Mouse (Mus musculus) lung, embryonic 14.5 days (tissue): ENCODE measurements around the gene Bmp8a. TPM values are rescaled to one million over a fixed set of nuclear protein-coding genes. Genes with fewer than 3 reads are reported as not detected.
A peak's percentile ranks its signal among the peaks of the same experiment; 100 is the strongest.
"Not testable (repeated sequence)": the region's sequence is repeated elsewhere in the genome, so short reads cannot be mapped to it uniquely, and the experiment has no call there.

Source experiments
- ATAC-seq: fragments of 200-750 bp; cut with Nextera tagmentation; 2 replicates; pipeline ENCODE4 v1.8.0; 2017; ENCODE audit warnings: mild to moderate bottlenecking, moderate TSS enrichment, moderate library complexity; ENCODE audit not compliant: insufficient read depth
- DNase-seq: peaks from one replicate; pipeline ENCODE4 v3.0.0-alpha.2; 2015
- H3K27ac ChIP-seq: fragments of 300-500 bp; sonication (generic); 2 replicates; pipeline ENCODE4 v1.5.1; 2014; ENCODE audit warnings: low read depth, mild to moderate bottlenecking, moderate library complexity
- H3K27me3 ChIP-seq: fragments of 300-500 bp; sonication (generic); 2 replicates; pipeline ENCODE4 v1.6.1; 2014; ENCODE audit warnings: low read length, control low read depth; ENCODE audit not compliant: insufficient read depth
- H3K36me3 ChIP-seq: fragments of 300-500 bp; sonication (generic); 2 replicates; pipeline ENCODE4 v1.6.1; 2014; ENCODE audit warnings: control low read depth; ENCODE audit not compliant: insufficient read depth
- H3K4me1 ChIP-seq: fragments of 300-500 bp; sonication (generic); 2 replicates; pipeline ENCODE4 v1.6.1; 2014; ENCODE audit warnings: antibody characterized with exemption, control low read depth; ENCODE audit not compliant: insufficient read depth
- H3K4me2 ChIP-seq: fragments of 300-500 bp; sonication (generic); 2 replicates; pipeline ENCODE4 v1.6.1; 2014; ENCODE audit warnings: mild to moderate bottlenecking
- H3K4me3 ChIP-seq: fragments of 300-500 bp; sonication (generic); 2 replicates; pipeline ENCODE4 v1.5.1; 2014; ENCODE audit warnings: low read depth, low read length
- H3K9ac ChIP-seq: fragments of 300-500 bp; sonication (generic); 2 replicates; pipeline ENCODE4 v1.6.1; 2014
- H3K9me3 ChIP-seq: fragments of 300-500 bp; sonication (generic); 2 replicates; pipeline ENCODE4 v1.6.1; 2016; ENCODE audit warnings: low read depth, low read length, control low read depth
- CTCF ChIP-seq: IDR thresholded peaks from 2 replicates; pipeline ENCODE4 v1.5.1; 2016; ENCODE audit warnings: antibody characterized with exemption, low read depth
- WGBS: fragments of 180-500 bp; shearing (Covaris S2); extraction: QIAGEN DNeasy Blood & Tissue Kit; methylation state at CpG from one replicate; pipeline ENCODE4 v1.1.7; 2014; 5-methylcytosine and 5-hydroxymethylcytosine counted together
- polyA plus RNA-seq: library from polyadenylated mRNA; unstranded; fragments of >200 nt; fragmentation: Nextera tagmentation; extraction: Ambion mirVana; gene quantifications from 2 replicates; pipeline ENCODE4 v1.2.1, GENCODE M21; 2014

Bmp8a gene
- polyA plus RNA-seq, 1 experiment from 2014 or later: 0.30 TPM

GRCm38 (mm10) chr4:123331326-123331725, 11.7 kb downstream of the Bmp8a start:
- H3K9me3 ChIP-seq: no peaks in the 10 kb centered on the region
- ATAC-seq: no peak
- H3K36me3 ChIP-seq: no peaks in the 10 kb centered on the region
- H3K27me3 ChIP-seq: no peaks in the 10 kb centered on the region
- H3K27ac ChIP-seq: no peak overlapping the region
- no peak for TF ChIP-seq CTCF
- WGBS: 58% methylated on average over 5 of the region's 5 CpGs
- no peaks in the 10 kb centered on the region for H3K4me1 ChIP-seq
- no peak overlapping the region for H3K4me2 ChIP-seq
- no peak overlapping the region for H3K9ac ChIP-seq
- no peak for DNase-seq
- no peak overlapping the region for H3K4me3 ChIP-seq

- DNase-seq: no peak
- Histone ChIP-seq H3K4me3 (no peak overlapping the region), H3K4me2 (no peak overlapping the region), H3K36me3 (no peaks in the 10 kb centered on the region), H3K27me3 (no peaks in the 10 kb centered on the region), H3K9me3 (no peaks in the 10 kb centered on the region), H3K4me1 (no peaks in the 10 kb centered on the region), H3K27ac (no peak overlapping the region), H3K9ac (no peak overlapping the region)
- no peak for ATAC-seq
- WGBS: 66% methylated on average over 6 of the region's 6 CpGs
- no peak for TF ChIP-seq CTCF
These were observed 14.1 kb downstream of the Bmp8a start for GRCm38 (mm10) chr4:123328946-123329345.

GRCm38 (mm10) chr4:123327630-123328029, 15.4 kb downstream of the Bmp8a start:
- H3K9ac ChIP-seq: no peak overlapping the region
- no peaks in the 10 kb centered on the region for H3K9me3 ChIP-seq
- no peaks in the 10 kb centered on the region for H3K4me1 ChIP-seq
- DNase-seq (no peak), ATAC-seq (no peak)
- TF ChIP-seq CTCF: no peak
- H3K4me3 ChIP-seq: no peak overlapping the region
- peaks cover 6% of the 10 kb centered on the region; the same call in 1 of the 2 replicates for H3K27me3 ChIP-seq
- WGBS: 31% methylated on average over 3 of the region's 3 CpGs
- H3K4me2 ChIP-seq: no peak overlapping the region
- no peak overlapping the region for H3K27ac ChIP-seq
- no peaks in the 10 kb centered on the region for H3K36me3 ChIP-seq

GRCm38 (mm10) chr4:123326087-123326486, 17.0 kb downstream of the Bmp8a start:
- no peak for TF ChIP-seq CTCF
- DNase-seq (no peak), ATAC-seq (no peak)
- H3K9ac ChIP-seq: no peak overlapping the region
- H3K4me3 ChIP-seq: no peak overlapping the region
- no peaks in the 10 kb centered on the region for H3K4me1 ChIP-seq
- WGBS: 55% methylated on average over 3 of the region's 3 CpGs
- no peaks in the 10 kb centered on the region for H3K9me3 ChIP-seq
- no peaks in the 10 kb centered on the region for H3K36me3 ChIP-seq
- H3K27ac ChIP-seq: no peak overlapping the region
- H3K4me2 ChIP-seq: no peak overlapping the region
- H3K27me3 ChIP-seq: peaks cover 12% of the 10 kb centered on the region; the same call in 1 of the 2 replicates

GRCm38 (mm10) chr4:123323534-123323933, 19.5 kb downstream of the Bmp8a start, which contains the start of gene Oxct2a:
Gene Oxct2a, minus strand, starts transcription at chr4:123323634.
- no peak within 1 kb of the TSS for H3K9ac ChIP-seq
- 12% methylated on average over 13 of the region's 13 CpGs for WGBS
- TF ChIP-seq CTCF: no peak
- peak within 1 kb of the TSS; percentile 22 for H3K4me3 ChIP-seq
- 0 out of 2 replicates have a peak, but pooled peaks have one; percentile 45 for ATAC-seq
- H3K27me3 ChIP-seq: peaks cover 12% of the 10 kb centered on the region; the same call in 1 of the 2 replicates
- H3K4me2 ChIP-seq: peak within 1 kb of the TSS; percentile 53
- DNase-seq: no peak
- H3K4me1 ChIP-seq: no peaks in the 10 kb centered on the region
- H3K36me3 ChIP-seq: no peaks in the 10 kb centered on the region
- H3K27ac ChIP-seq: no peak within 1 kb of the TSS
- no peaks in the 10 kb centered on the region for H3K9me3 ChIP-seq

GRCm38 (mm10) chr4:123322910-123323309, 20.1 kb downstream of the Bmp8a start:
- DNase-seq: not testable (repeated sequence)

GRCm38 (mm10) chr4:123314497-123314896, 28.6 kb downstream of the Bmp8a start:
- H3K27ac ChIP-seq: no peak overlapping the region
- H3K4me3 ChIP-seq: no peak overlapping the region
- 82% methylated on average over 3 of the region's 3 CpGs for WGBS
- H3K9me3 ChIP-seq: no peaks in the 10 kb centered on the region
- no peak overlapping the region for H3K4me2 ChIP-seq
- H3K36me3 ChIP-seq: no peaks in the 10 kb centered on the region
- H3K27me3 ChIP-seq: no peaks in the 10 kb centered on the region
- ATAC-seq: no peak
- H3K9ac ChIP-seq: no peak overlapping the region
- DNase-seq: no peak
- TF ChIP-seq CTCF: no peak
- H3K4me1 ChIP-seq: no peaks in the 10 kb centered on the region

More at GRCm38 (mm10) chr4:123322910-123323309, 20.1 kb downstream of the Bmp8a start:
- 0 out of 2 replicates have a peak, but pooled peaks have one; percentile 15 for ATAC-seq
- Histone ChIP-seq H3K27me3 (peaks cover 12% of the 10 kb centered on the region; the same call in 1 of the 2 replicates), H3K4me3 (peak overlapping the region; percentile 22), H3K4me2 (peak overlapping the region; percentile 53)
- not testable (repeated sequence) for H3K9ac ChIP-seq, H3K27ac ChIP-seq, H3K9me3 ChIP-seq, H3K4me1 ChIP-seq, H3K36me3 ChIP-seq
- 5% methylated on average over 26 of the region's 38 CpGs for WGBS
